Mouse (Mus musculus) adrenal gland, adult (tissue): Measurements from ENCODE around the gene Cmtm4.
"Not testable (repeated sequence)": the region's sequence is repeated elsewhere in the genome, so short reads cannot be mapped to it uniquely, and the experiment has no call there.

Experiments
- DNase-seq, 2 experiments: peaks; one replicate each; pipeline ENCODE4 v3.0.0; 2022 to 2023; ENCODE audit warnings: low spot score in 1 of 2; ENCODE audit not compliant: inconsistent age in 2 of 2

Cmtm4 gene

DNA sequence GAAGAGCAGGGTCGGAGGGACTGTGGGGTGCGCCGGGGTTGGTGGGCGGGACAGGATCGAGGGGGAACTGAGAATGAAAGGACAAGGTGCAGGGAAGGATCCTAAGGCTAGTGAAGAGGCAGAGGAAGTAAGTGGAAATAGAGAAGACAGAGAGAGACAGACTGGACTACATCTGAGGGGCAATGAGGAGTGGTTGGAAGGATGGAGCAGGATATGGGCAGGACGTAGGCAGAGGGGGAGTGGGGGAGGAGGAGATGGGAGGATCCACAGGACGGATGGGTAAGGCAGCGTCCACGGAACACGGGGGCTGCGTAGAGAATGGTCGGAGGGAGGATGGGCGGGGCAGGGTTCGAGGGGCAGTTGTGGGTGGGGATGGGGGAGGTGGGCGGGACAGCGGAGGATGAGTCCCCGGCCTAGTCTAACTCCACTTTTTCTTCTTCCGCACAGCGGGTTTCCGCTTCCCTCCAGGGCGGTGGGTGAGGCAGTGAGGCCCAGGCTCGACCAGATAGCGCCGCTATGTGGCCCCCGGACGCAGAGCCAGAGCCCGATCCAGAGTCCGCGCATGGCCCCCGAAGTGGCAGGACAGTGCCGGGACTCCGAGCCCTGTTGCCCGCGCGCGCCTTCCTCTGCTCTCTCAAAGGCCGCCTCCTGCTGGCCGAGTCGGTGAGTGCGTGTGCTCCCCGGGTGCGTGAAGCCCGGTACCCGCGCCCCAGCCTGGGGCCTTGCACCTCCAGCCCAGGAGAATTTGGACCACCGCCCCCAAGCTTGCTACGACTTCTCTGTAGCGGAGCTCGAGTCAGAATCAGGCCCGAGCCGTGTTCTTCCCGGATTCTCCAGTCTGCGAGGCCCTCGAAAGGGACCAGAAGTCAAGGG is 55.1 kb downstream of the Cmtm4 start:
- DNase-seq = peak; percentile 89 to 94

DNA sequence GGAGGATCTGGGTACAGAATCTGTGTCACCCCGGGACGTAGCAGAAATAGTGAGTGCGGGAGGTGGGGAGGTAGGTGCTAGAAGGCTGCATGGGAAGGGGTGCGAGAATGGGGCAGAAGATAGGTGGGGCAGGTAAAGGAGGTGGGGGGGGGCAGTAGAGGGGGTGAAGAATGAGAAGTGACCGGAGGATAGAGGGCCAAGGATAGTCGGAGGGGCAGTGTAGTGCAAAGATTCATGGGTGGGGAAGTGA is 55.7 kb downstream of the Cmtm4 start:
- no peak for DNase-seq

DNA sequence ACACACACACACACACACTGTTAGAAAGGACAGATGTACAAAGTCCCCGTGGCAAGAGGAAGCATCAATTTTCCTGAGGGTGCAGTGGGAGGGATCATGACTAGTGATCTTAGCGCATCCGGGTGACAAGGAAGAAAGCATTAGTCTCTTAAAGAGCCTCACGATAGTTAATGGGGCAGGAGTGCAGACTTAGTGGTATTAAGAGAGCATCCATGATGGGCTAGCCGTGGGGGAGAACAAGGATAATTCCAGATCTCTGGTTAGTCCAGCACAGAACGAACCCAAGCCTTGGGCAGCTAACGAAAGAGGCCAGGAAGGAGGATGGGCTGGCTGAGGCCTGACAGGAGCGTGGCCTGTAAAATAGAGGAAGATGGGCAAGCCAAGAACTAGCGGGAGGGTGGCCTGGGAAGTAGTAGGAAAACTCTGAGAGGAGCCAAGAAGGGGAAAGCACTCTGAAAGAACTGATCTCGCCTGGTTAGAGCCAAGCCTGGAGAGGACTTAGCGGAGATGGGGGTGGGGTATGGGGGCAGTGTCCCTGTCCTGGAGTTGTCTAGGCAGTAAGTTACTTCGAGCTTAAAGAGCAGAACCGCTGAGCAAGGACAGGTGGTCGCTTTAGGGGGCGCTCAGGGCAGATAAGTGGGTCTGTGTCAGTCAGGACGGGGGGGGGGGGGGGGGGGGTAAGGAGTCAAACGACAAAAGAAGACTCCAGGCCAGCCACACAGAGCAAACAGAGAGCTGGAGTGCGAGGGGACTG is 56.2 kb downstream of the Cmtm4 start, which contains the start of gene Cmtm3:
TSS of gene Cmtm3 (plus strand) at position 182 of the 754 bp plus-strand sequence.
- peak; percentile 53 to 81 for DNase-seq

DNA sequence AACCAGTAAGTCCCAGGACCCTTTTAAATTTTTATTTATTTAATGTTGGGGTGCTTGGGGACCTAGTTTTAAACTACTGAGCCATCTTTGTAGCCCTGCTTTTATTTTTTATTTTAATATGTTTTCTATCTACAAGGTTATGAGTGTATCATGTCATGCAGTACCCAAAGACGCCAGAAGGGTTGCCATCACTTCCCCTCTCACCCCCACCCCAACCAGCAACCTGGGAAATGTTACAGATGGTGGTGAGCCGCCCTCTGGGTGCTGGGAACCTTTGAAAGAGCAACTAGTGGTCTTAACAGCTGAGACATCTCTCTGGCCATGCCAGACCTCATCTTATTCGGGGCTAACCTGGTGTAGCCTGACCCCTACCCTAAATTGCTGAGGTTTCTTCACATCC is 57.7 kb downstream of the Cmtm4 start:
- no peak for DNase-seq

DNA sequence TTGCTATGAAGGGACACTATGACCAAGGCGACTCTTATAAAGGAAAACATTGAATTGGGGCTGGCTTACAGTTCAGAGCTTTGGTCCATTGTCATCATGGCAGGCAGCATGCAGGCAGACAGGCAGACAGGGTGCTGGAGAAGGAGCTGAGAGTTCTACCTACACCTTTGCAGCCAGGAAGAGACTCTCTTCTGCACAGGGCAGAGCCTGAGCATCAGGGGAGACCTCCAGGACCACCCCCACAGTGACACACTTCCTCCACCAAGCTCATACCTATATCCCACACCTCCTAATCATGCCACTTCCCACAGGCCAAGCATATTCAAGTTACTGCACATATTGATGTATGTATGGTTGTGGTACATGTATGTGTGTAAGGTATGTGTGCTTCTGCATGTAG is 58.8 kb downstream of the Cmtm4 start:
- DNase-seq = no peak

DNA sequence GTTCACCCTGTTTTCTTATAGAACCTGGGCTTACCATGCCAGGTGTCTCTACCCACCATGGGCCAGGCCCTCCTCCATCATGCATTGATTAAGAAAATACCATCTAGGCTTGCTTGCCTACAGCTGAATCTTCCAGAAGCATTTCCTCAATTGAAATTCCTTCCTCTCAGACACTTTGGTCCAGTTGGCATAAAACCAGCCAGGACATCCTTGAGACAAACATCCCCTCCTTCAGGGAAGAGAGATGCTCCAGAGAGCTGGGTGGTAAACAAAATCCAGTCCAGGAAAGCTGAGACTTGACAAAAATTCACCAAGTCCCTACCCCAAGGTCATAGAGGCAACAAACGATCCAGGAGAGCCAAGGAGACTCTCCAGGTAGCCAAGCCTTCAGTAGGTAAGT is 61.4 kb downstream of the Cmtm4 start:
- DNase-seq = no peak

DNA sequence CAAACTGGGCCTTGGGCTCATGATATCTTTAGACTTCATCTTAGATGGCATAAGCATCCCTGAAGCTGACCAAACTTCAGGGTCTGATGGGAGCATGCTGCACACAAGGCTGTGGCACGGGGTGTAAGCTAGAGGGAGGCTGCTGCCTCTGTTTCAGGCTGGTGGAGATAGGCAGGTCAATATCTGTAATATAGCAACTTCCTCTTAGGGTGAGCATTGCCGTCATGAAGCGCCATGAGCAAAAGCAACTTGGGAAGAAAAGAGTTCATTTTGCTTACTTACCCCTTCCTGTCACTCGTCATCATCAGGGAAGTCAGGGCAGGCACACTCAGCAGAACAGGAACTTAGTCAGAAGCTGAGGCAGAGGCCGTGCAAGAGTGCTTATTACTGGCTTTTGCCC is 61.8 kb downstream of the Cmtm4 start:
- peak in 1 of 2 experiments; percentile 35 for DNase-seq

DNA sequence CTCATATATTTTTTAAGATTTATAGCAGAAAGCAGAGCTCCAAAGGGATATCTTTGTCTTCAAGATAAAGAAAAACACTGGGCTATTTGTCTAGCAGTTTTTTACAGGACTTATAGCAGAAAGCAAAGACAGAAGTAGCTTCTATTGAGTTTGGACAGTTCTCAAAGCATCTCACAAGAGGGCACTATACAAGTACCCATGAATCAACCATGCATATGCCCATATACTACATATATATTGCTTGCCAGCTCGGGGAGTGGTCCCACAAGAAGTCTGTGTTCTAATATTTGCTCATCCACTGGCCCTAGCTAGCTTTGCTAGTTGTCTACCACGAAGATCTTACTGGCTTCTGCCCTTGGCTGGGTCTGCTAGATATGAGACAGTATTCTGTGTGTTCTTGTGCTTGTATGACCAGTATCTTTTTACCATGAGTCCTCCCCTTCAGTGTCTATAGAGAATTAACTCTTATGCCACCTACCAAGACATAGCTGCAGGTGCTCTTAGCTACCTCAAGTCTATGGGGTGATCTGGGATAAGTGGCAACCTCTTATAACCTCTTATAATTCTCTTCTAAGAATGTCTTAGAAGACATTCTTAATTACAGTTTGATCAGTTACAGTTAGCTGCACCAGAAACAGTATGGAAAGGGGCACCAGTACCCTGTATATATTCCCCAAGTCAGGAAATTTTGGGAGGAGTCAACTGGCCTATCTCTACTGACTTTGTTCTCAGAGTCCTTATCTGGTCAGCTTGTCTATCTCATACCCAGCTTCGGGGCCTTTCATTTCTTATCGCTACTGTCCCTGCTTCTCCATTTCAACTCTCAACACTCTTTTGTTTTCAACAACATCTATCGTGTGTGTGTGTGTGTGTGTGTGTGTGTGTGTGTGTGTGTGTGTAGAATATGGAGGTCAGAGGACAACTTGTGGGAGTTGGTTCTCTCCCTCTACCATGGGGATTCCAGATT is 62.7 kb downstream of the Cmtm4 start:
- DNase-seq = no peak

DNA sequence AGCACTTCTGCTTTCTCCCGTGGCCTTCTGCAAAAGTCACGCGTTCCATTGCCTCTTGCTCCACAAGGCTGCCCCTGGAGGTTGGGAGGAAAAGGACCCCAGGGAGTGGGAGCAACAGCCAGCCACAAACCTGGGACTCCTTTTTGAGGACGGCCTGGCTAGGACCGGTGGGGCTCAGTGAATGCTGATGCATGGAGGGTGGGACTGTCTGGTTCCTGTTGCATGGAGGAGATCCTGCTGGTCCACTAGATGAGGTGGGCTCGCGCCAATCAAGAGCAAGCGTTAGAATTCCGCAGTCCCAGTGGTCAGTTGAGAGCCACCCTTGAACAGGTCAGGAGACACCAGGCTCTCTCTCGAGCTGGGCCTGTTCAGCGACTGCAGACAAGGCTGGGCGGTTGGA is 73.7 kb downstream of the Cmtm4 start, which contains the start of gene Cmtm2b:
TSS of gene Cmtm2b (plus strand) at position 301 of the 400 bp plus-strand sequence.
- DNase-seq = not testable (repeated sequence)

DNA sequence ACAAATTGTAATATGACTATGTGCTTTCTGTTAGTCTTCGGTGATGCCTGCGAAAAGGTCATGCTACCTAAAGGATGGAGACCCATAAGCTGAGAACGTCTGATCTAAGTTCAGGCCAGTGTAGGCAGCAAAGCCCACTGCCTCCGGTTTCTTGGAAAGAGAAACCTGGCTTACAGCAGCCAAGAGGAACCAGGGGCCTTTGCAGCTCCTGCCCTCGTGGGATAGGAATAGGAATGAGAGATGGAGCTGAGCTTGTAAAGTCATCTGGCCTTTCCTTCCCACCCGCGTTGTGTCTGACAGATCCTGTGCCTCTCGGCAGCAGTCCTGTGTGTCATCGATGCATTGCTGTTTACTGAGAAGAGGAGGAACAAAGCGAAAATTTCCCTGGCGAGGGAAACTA is 74.3 kb downstream of the Cmtm4 start, which contains the start of gene Gm11020:
TSS of gene Gm11020 (plus strand) at position 301 of the 400 bp plus-strand sequence.
- not testable (repeated sequence) for DNase-seq

DNA sequence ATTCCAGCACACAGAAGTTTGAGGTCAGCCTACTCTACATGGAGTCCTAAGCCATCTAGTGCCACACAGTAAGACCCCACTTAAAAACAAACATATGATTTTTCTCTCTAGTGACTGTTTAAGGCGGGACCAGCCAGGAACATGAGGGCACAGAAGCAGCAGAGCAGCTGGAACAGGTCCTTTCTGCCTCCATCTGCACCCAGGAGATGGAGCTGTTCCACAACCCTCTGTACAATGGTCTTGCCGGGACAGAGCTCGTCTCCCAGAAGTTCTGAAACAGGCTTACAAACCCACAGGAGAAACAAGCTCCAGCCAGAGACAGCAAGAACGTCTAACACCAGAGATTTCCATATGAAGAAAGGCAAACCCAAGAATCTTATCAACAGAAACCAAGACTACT is 82.3 kb downstream of the Cmtm4 start:
- peak in 1 of 2 experiments; percentile 36 for DNase-seq

DNA sequence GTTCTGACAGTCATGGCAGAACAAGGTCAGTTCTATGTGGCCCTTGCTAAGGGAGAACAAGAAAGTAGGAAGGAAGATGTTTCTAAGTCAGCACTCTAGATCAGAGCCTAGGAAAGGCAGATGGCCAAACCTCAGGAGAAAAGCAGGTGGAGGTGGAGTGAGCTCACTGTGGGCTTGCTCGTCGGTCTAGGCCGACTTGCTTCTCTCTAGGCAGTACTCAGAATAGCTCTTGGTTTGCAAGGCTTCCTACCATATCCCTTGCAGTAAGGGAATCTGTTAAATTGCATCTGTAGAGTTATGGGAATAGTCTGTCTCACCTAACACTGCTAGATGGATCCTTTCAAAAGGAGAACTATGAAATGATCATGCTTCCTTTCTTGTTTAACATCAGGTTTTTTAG is 83.6 kb downstream of the Cmtm4 start:
- not testable (repeated sequence) for DNase-seq

DNA sequence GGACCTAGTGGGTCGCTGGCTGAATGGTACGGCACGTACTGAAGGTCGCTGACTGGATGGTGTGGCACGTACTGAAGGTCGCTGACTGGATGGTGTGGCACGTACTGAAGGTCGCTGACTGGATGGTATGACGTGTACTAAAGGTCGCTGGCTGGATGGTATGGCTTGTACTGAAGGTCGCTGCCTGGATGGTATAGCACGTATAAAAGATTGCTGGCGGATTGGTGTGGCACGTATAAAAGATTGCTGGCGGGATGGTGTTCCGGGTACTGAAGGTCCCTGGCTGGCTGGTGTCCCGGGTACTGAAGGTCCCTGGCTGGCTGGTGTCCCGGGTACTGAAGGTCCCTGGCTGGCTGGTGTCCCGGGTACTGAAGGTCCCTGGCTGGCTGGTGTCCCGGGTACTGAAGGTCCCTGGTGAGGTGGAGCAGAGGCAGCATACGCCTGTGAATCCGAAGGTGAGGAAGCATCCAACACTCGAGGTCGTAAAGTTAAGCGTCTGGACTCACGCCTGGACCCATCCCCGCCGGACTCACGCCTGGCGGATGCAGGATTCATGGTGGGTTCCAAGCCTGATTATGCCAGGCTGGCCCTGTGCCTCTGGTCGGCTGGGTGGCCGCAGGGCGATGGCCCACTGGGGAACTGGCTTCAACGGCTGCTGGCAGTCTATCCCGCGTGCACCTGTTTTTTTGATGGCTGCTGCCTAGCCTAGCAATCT is 86.0 kb downstream of the Cmtm4 start, which contains the start of the genes Gm45711 and Cmtm1:
TSS of gene Gm45711 (minus strand) at position 641 of the 715 bp plus-strand sequence.
TSS of gene Cmtm1 (minus strand) at position 705 of the 715 bp plus-strand sequence.
- DNase-seq = peak; percentile 92 to 97

DNA sequence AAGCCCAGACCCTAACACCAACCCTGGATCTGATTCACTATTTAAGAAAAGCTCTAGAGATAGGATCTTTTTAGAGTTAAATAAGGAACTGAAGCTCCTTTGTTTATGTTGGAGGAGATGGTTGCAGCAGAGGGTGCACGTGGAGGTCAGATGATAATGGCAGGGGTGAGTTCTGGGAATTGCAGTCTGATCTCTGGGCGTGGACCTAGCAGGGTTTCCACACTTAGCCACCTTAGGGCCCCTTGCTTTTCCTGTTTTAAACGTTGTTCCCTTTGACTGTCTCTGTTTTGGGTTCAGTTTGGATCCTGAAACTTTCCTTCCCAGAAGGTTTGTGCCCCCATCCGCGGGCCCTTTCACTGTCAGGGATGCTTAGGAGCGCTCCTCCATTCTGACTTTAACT is 87.3 kb downstream of the Cmtm4 start:
- DNase-seq = peak in 1 of 2 experiments; percentile 51

DNA sequence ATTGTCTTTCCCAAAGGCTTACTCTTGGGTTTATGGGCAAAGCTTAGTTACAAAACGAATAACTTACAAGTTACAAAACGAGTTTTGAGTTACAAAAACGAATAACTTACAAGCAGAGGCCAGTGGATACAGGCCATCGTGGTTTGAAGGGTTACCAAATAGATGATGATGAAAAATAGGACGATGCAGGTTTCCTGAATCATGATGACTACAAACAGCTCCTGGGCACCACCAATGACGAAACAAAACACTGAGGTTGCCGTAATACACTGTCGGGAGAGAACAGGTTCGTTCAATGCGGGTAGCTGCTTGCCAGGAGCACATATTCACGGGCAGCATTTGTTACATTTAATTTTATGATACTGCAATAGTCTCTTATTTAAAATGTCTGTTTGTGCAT is 90.6 kb downstream of the Cmtm4 start:
- DNase-seq = no peak

DNA sequence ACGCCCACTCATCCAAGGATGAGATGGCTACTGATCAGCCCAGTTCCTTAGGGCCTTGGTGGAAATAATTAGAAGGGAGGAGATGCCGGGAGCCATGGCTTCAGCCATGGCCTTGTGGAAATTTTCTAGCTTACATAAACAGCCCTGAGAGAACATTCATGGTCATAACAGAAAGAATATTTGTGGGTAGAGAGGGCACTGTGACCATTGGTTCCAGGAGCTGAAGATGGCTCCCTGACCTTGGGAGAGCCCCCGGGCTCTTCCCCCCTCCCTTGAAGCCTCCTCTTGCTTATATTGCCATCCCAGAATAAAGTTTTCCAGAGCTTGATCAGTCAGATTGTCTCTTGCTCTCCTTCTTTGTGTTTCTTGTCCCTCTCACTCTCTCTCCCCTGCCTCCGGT is 93.1 kb downstream of the Cmtm4 start:
- peak; percentile 34 to 71 for DNase-seq

DNA sequence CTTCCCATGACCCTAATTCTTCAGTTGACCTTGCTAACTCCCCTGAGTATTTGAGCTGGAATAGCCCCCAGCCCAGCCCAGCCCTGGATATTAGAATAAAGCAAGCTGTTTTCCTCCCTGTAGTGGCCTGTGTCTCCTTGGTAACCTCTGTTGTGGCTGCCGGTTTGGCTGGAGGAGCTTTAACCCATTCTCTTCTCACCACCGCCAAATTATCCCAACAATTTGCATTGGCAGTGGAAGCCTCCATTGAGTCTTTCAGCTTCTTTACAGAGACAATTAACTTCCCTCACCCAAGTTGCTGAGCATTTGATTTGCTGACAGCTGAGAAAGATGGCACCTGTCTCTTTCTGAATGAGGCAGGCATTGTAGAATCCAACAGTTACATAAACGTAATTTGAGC is 94.0 kb downstream of the Cmtm4 start:
- DNase-seq = peak in 1 of 2 experiments; percentile 60
